Mouse (Mus musculus): Measurements from ENCODE around the gene Cd200r1. TPM values are rescaled to one million over a fixed set of nuclear protein-coding genes. Genes with fewer than 3 reads are reported as not detected.

Cd200r1 gene
- total and polyA plus RNA-seq, 3 experiments: 1.4 to 1.6 TPM; not detected in 1

DNA sequence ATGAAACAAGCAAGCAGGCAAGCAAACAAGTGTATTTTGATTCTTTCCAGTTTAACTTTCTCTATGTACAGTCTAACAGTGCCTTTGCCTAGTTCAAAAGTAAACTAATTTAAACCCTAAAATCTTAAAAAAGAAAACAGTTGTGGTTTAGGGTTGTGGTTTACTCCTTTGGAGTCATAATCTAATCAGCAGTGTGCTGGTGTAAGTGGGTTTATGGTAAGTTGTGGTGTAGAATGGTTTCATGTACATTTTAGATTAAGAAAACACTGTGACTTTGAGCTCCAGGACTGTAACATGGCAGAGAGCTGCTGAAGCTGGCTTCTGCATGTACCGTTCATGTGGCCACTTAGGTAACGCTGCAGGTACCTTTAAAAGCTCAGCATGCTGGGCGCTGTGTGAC, 38.0 kb upstream of the Cd200r1 start:
- H3K4me3 ChIP-seq (ENCODE audit: control insufficient read depth in 1 of 2, insufficient read depth in 1 of 2, low read depth in 2 of 2, low read length in 2 of 2): no peak overlapping the region
- TF ChIP-seq USF1 (IDR thresholded peaks at IDR 0.05; ENCODE audit: low read depth, low read length) (no peak), GATA1 (IDR thresholded peaks at IDR 0.05; ENCODE audit: low read depth, low read length) (peak; percentile 89), MAFK (IDR thresholded peaks at IDR 0.05; ENCODE audit: borderline replicate concordance, low read depth, low read length) (peak; percentile 59; the same call in 1 of the 2 replicates), CHD1 (IDR thresholded peaks at IDR 0.05; ENCODE audit: low read depth, low read length) (no peak), USF2 (IDR thresholded peaks at IDR 0.05; ENCODE audit: borderline replicate concordance in 1 of 2, insufficient read depth in 1 of 2, low read depth in 1 of 2, low read length in 2 of 2) (no peak), MAZ (IDR thresholded peaks at IDR 0.05; ENCODE audit: low read depth, low read length) (no peak), ETS1 (IDR thresholded peaks at IDR 0.05; ENCODE audit: low read depth, low read length) (0 out of 2 replicates have a peak, but pooled peaks have one; percentile 45), CHD2 (IDR thresholded peaks at IDR 0.05; ENCODE audit: low read length) (no peak), SIN3A (IDR thresholded peaks at IDR 0.05; ENCODE audit: low read length) (0 out of 2 replicates have a peak, but pooled peaks have one; percentile 24), RCOR1 (IDR thresholded peaks at IDR 0.05; ENCODE audit: low read depth, low read length) (peak; percentile 99), TAL1 (IDR thresholded peaks at IDR 0.05; ENCODE audit: low read length) (peak; percentile 82), RAD21 (IDR thresholded peaks at IDR 0.05; ENCODE audit: low read depth, low read length) (no peak), E2F4 (IDR thresholded peaks at IDR 0.05; ENCODE audit: borderline replicate concordance, low read depth, low read length) (no peak), EP300 (IDR thresholded peaks at IDR 0.05; ENCODE audit: low read depth in 1 of 2, low read length in 2 of 2) (peak; percentile 74 to 85; a peak in 3 of 4 replicates), JUND (IDR thresholded peaks at IDR 0.05; ENCODE audit: low read depth, low read length) (no peak), TCF12 (IDR thresholded peaks at IDR 0.05; ENCODE audit: low read depth, low read length) (peak; percentile 80), ZMIZ1 (IDR thresholded peaks at IDR 0.05; ENCODE audit: low read depth, low read length) (no peak), POLR2AphosphoS2 (IDR thresholded peaks at IDR 0.05; ENCODE audit: low read length) (no peak), MAX (IDR thresholded peaks at IDR 0.05; ENCODE audit: low read length) (no peak), ELF1 (IDR thresholded peaks at IDR 0.05; ENCODE audit: low read depth, low read length) (no peak), SMC3 (IDR thresholded peaks at IDR 0.05; ENCODE audit: low read depth, low read length) (no peak)
- H3K27ac ChIP-seq (ENCODE audit: control insufficient read depth, low read depth, low read length): no peak overlapping the region
- peaks cover 2 to 10% of the 10 kb centered on the region in 2 experiments; a peak in 3 of 4 replicates for H3K4me1 ChIP-seq (ENCODE audit: control insufficient read depth in 1 of 2, insufficient read depth in 2 of 2, low read length in 2 of 2)
- H3K79me2 ChIP-seq (ENCODE audit: control insufficient read depth, insufficient read depth, low read length, poor library complexity): peaks cover 18% of the 10 kb centered on the region
- H3K9ac ChIP-seq (ENCODE audit: control insufficient read depth, low read depth, low read length, poor library complexity, severe bottlenecking): no peak overlapping the region
- peak; percentile 60 for DNase-seq (ENCODE audit: low read depth, low spot score)
- peaks cover 4 to 36% of the 10 kb centered on the region in 2 experiments for H3K36me3 ChIP-seq (ENCODE audit: control insufficient read depth in 1 of 2, insufficient read depth in 2 of 2, low read length in 2 of 2)
- H3K9me3 ChIP-seq (replicated peaks; ENCODE audit: insufficient read depth, low read length): no peaks in the 10 kb centered on the region
- H3K27me3 ChIP-seq (ENCODE audit: control insufficient read depth in 1 of 2, insufficient read depth in 2 of 2, low read length in 2 of 2): no peaks in the 10 kb centered on the region

DNA sequence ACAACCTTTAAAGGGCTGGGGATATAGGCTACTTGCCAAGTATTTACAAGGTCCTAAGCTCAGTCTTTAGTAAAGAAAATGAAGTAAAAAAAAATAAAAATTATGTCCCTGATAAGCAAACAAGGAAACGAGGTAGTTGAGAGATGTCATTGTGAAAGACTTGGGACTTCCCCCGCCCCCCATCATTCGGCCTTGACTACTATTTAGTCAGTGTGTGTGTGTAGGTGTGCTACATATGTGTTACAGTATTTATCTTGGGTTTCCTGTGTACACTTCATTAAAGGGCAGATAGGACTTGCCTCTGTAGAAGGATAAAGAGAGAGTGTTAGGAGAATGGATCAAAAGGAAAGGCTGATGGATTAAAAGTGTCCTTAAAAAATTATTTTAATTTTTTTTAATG, 31.5 kb upstream of the Cd200r1 start:
- TF ChIP-seq CHD1 (IDR thresholded peaks at IDR 0.05; ENCODE audit: low read depth, low read length) (no peak), USF2 (IDR thresholded peaks at IDR 0.05; ENCODE audit: borderline replicate concordance in 1 of 2, insufficient read depth in 1 of 2, low read depth in 1 of 2, low read length in 2 of 2) (no peak), USF1 (IDR thresholded peaks at IDR 0.05; ENCODE audit: low read depth, low read length) (no peak)
- H3K79me2 ChIP-seq (ENCODE audit: control insufficient read depth, insufficient read depth, low read length, poor library complexity): no peaks in the 10 kb centered on the region
- no peaks in the 10 kb centered on the region for H3K4me1 ChIP-seq (ENCODE audit: control insufficient read depth in 1 of 2, insufficient read depth in 2 of 2, low read length in 2 of 2)
- peaks cover 2 to 9% of the 10 kb centered on the region in 2 experiments for H3K36me3 ChIP-seq (ENCODE audit: control insufficient read depth in 1 of 2, insufficient read depth in 2 of 2, low read length in 2 of 2)
- H3K9me3 ChIP-seq (replicated peaks; ENCODE audit: insufficient read depth, low read length): no peaks in the 10 kb centered on the region
- H3K4me3 ChIP-seq (ENCODE audit: control insufficient read depth in 1 of 2, insufficient read depth in 1 of 2, low read depth in 2 of 2, low read length in 2 of 2): no peak overlapping the region
- no peaks in the 10 kb centered on the region for H3K27me3 ChIP-seq (ENCODE audit: control insufficient read depth in 1 of 2, insufficient read depth in 2 of 2, low read length in 2 of 2)
- DNase-seq (ENCODE audit: low read depth, low spot score): no peak
- no peak overlapping the region for H3K9ac ChIP-seq (ENCODE audit: control insufficient read depth, low read depth, low read length, poor library complexity, severe bottlenecking)
- H3K27ac ChIP-seq (ENCODE audit: control insufficient read depth, low read depth, low read length): no peak overlapping the region
